Mouse (Mus musculus): Measurements from ENCODE around the gene Stpg3. TPM values are rescaled to one million over a fixed set of nuclear protein-coding genes. Genes with fewer than 3 reads are reported as not detected.

Stpg3 gene
- polyA plus RNA-seq, 1 experiment from 2014 or later = not detected

GRCm38 (mm10) chr2:25246183-25247072, 32.0 kb upstream of the Stpg3 start, which contains the start of gene AL732309.1:
Gene AL732309.1 (minus strand): TSS chr2:25246863.
- Histone ChIP-seq H3K9me3 (replicated peaks) (no peaks in the 10 kb centered on the region), H3K27me3 (replicated peaks) (no peaks in the 10 kb centered on the region), H3K27ac (replicated peaks) (no peak within 1 kb of the TSS), H3K36me3 (peaks cover 54% of the 10 kb centered on the region), H3K9ac (replicated peaks) (no peak within 1 kb of the TSS), H3K4me1 (peaks cover 30% of the 10 kb centered on the region), H3K4me2 (no peak within 1 kb of the TSS), H3K4me3 (replicated peaks) (no peak within 1 kb of the TSS)
- ATAC-seq (ENCODE audit: low FRiP score) = no peak
- WGBS = 91% methylated on average over 10 of the region's 10 CpGs

- WGBS = 92% methylated on average over 4 of the region's 4 CpGs
- Histone ChIP-seq H3K27me3 (replicated peaks) (no peaks in the 10 kb centered on the region), H3K27ac (replicated peaks) (no peak overlapping the region), H3K9ac (replicated peaks) (no peak overlapping the region), H3K9me3 (replicated peaks) (no peaks in the 10 kb centered on the region), H3K4me1 (peaks cover 42% of the 10 kb centered on the region), H3K4me3 (replicated peaks) (no peak overlapping the region), H3K36me3 (peaks cover 35% of the 10 kb centered on the region), H3K4me2 (peak overlapping the region; percentile 67; the same call in 1 of the 2 replicates)
- ATAC-seq (ENCODE audit: low FRiP score) = no peak
These were observed 29.7 kb upstream of the Stpg3 start for GRCm38 (mm10) chr2:25244144-25244543.

DNA sequence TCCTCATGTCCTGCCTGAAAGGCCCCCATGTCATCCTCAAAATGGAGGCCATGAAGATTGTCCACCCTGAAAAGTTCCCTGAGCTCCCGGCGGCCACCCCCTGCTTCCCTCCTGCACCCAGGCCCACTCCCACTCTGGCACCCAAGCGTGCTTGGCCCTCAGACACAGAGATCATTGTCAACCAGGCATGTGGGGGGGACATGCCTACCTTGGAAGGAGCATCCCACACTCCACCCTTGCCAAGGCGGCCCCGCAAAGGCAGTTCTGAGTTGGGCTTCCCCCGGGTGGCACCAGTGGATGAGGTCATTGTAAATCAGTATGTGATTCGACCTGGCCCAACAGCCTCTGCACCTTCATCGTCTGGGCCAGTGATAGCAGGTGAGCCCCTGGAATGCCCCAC, 28.9 kb upstream of the Stpg3 start:
- no peak for ATAC-seq (ENCODE audit: low FRiP score)
- peaks cover 28% of the 10 kb centered on the region for H3K36me3 ChIP-seq
- H3K9me3 ChIP-seq (replicated peaks) = no peaks in the 10 kb centered on the region
- H3K4me1 ChIP-seq = peaks cover 42% of the 10 kb centered on the region
- peak overlapping the region; percentile 72 for H3K4me3 ChIP-seq (replicated peaks)
- peak overlapping the region; percentile 86 for H3K9ac ChIP-seq (replicated peaks)
- WGBS = 81% methylated on average over 8 of the region's 8 CpGs
- H3K27me3 ChIP-seq (replicated peaks) = no peaks in the 10 kb centered on the region
- H3K27ac ChIP-seq (replicated peaks) = no peak overlapping the region
- H3K4me2 ChIP-seq = peak overlapping the region; percentile 67

DNA sequence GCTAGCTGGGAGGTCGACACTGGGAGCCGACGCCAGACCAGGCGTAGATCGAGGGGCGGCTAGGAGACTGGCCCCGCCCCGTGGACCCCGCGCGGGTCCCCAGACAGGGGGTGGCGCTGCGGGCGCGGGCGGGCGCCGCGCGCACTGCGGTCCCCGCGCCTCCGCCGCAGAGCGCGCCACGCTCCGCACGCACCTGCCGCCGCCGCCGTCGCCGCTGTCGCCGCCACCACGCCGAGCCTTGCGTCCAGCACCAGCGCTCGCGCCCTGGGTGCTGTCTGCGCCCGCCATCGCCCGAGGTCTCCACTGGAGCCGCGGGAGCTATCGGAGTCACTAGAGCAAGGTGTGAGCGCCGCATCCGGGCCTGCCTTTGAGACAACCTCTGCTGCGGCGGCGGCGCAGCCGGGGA, 27.7 kb upstream of the Stpg3 start, which contains the start of the genes Rnf208 and Cysrt1:
Gene Rnf208, plus strand, starts transcription at position 155 of the 406 bp plus-strand sequence.
Gene Cysrt1, minus strand, starts transcription at position 352 of the 406 bp plus-strand sequence.
- H3K36me3 ChIP-seq = peaks cover 26% of the 10 kb centered on the region
- no peaks in the 10 kb centered on the region for H3K9me3 ChIP-seq (replicated peaks)
- peak within 1 kb of the TSS; percentile 67 for H3K4me2 ChIP-seq
- ATAC-seq (ENCODE audit: low FRiP score) = peak; percentile 72
- H3K27me3 ChIP-seq (replicated peaks) = 0 out of 2 replicates have a peak, but pooled peaks cover 3% of the 10 kb centered on the region
- WGBS = under 1% methylated on average over 47 of the region's 59 CpGs
- H3K4me1 ChIP-seq = peaks cover 42% of the 10 kb centered on the region
- peak within 1 kb of the TSS; percentile 72 for H3K4me3 ChIP-seq (replicated peaks)
- peak within 1 kb of the TSS; percentile 86 for H3K9ac ChIP-seq (replicated peaks)
- peak within 1 kb of the TSS; percentile 84 for H3K27ac ChIP-seq (replicated peaks)

- Histone ChIP-seq H3K9ac (replicated peaks) (peak overlapping the region; percentile 86), H3K4me3 (replicated peaks) (peak overlapping the region; percentile 72), H3K27me3 (replicated peaks) (peaks cover 3% of the 10 kb centered on the region; the same call in 1 of the 2 replicates), H3K36me3 (peaks cover 23% of the 10 kb centered on the region), H3K9me3 (replicated peaks) (no peaks in the 10 kb centered on the region), H3K27ac (replicated peaks) (peak overlapping the region; percentile 84), H3K4me2 (peak overlapping the region; percentile 67), H3K4me1 (peaks cover 42% of the 10 kb centered on the region)
- peak; percentile 30 for ATAC-seq (ENCODE audit: low FRiP score)
- WGBS = 21% methylated on average over 6 of the region's 6 CpGs
These were observed 27.0 kb upstream of the Stpg3 start for GRCm38 (mm10) chr2:25241438-25241775.

DNA sequence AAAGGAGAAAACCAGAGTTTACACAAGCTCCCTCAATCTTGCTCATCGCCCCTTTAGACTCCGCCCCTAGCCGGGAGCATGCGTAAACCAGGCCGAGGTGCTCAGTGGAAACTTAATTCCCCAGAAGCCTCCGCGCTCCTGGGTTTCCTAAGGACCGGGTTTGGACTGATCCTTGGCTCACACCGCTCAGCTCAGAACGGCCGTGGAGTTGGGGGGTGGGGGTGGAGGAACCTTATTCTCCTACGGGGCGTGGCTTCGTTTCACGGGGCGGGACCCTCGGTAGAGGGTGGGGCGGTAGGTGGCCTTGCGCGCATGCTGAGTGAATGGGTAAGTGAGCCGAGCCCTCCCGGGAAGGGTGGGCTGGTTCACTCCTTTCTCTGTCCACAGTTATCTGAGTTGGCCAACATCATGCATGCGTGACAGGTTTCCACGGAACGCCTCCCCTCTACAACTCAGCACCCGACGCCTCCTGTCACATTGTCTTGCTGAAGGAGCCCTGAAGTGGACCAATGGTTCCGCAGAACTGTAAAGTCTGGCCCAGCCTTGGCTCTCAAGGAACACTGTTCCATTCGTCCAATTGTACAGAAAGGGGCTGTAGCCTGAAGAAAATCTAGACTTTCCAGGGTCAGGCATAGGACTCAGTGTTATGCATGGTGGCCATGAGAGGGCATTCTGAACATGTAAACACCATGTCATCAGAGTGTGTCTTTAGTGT, 26.4 kb upstream of the Stpg3 start:
- ATAC-seq (ENCODE audit: low FRiP score) = peak; percentile 84
- H3K27me3 ChIP-seq (replicated peaks) = peaks cover 3% of the 10 kb centered on the region; the same call in 1 of the 2 replicates
- peak overlapping the region; percentile 84 for H3K27ac ChIP-seq (replicated peaks)
- peak overlapping the region; percentile 67 for H3K4me2 ChIP-seq
- peaks cover 42% of the 10 kb centered on the region for H3K4me1 ChIP-seq
- H3K9ac ChIP-seq (replicated peaks) = peak overlapping the region; percentile 36
- H3K4me3 ChIP-seq (replicated peaks) = peak overlapping the region; percentile 72
- H3K36me3 ChIP-seq = peaks cover 18% of the 10 kb centered on the region
- 2% methylated on average over 29 of the region's 29 CpGs for WGBS
- no peaks in the 10 kb centered on the region for H3K9me3 ChIP-seq (replicated peaks)

- peaks cover 13% of the 10 kb centered on the region for H3K36me3 ChIP-seq
- H3K4me2 ChIP-seq = peak overlapping the region; percentile 67
- H3K9me3 ChIP-seq (replicated peaks) = no peaks in the 10 kb centered on the region
- H3K27me3 ChIP-seq (replicated peaks) = peaks cover 5% of the 10 kb centered on the region; the same call in 1 of the 2 replicates
- ATAC-seq (ENCODE audit: low FRiP score) = 0 out of 2 replicates have a peak, but pooled peaks have one; percentile 11
- peak overlapping the region; percentile 72 for H3K4me3 ChIP-seq (replicated peaks)
- H3K4me1 ChIP-seq = peaks cover 42% of the 10 kb centered on the region
- peak overlapping the region; percentile 84 for H3K27ac ChIP-seq (replicated peaks)
- peak overlapping the region; percentile 36; the same call in 1 of the 2 replicates for H3K9ac ChIP-seq (replicated peaks)
- 46% methylated on average over 8 of the region's 8 CpGs for WGBS
These were observed 25.9 kb upstream of the Stpg3 start for GRCm38 (mm10) chr2:25240310-25240709.

DNA sequence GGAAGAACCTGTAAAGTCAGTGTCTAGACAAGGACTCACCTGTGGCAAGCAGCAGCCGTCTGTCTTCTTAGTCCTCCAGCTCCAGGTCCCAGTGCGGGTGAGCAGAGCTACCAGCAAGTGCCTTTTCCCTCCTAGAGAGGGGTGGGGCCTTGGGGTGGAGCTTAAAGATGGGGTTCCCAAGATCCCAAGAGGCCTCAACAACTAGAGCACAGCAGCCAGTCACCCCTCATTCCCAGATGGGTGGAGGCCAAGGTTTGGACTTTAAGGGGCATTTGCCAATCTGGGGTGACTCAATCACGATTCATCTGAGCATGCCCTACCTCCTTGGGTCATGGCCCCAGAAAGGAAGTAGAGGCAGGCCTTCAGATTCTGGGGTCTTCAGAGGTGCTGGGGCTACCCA, 25.3 kb upstream of the Stpg3 start:
- Histone ChIP-seq H3K27me3 (replicated peaks) (peaks cover 7% of the 10 kb centered on the region; the same call in 1 of the 2 replicates), H3K36me3 (peaks cover 7% of the 10 kb centered on the region; the same call in 1 of the 2 replicates), H3K9me3 (replicated peaks) (no peaks in the 10 kb centered on the region), H3K4me2 (no peak overlapping the region), H3K27ac (replicated peaks) (no peak overlapping the region), H3K4me1 (peaks cover 42% of the 10 kb centered on the region), H3K4me3 (replicated peaks) (no peak overlapping the region), H3K9ac (replicated peaks) (no peak overlapping the region)
- no peak for ATAC-seq (ENCODE audit: low FRiP score)
- WGBS = 90% methylated on average over 3 of the region's 3 CpGs

- H3K4me2 ChIP-seq = no peak overlapping the region
- H3K4me3 ChIP-seq (replicated peaks) = no peak overlapping the region
- H3K9me3 ChIP-seq (replicated peaks) = no peaks in the 10 kb centered on the region
- H3K4me1 ChIP-seq = peaks cover 28% of the 10 kb centered on the region
- no peak overlapping the region for H3K27ac ChIP-seq (replicated peaks)
- peaks cover 7% of the 10 kb centered on the region; the same call in 1 of the 2 replicates for H3K27me3 ChIP-seq (replicated peaks)
- no peaks in the 10 kb centered on the region for H3K36me3 ChIP-seq
- H3K9ac ChIP-seq (replicated peaks) = no peak overlapping the region
- ATAC-seq (ENCODE audit: low FRiP score) = no peak
These were observed 23.7 kb upstream of the Stpg3 start for GRCm38 (mm10) chr2:25238106-25238505.

DNA sequence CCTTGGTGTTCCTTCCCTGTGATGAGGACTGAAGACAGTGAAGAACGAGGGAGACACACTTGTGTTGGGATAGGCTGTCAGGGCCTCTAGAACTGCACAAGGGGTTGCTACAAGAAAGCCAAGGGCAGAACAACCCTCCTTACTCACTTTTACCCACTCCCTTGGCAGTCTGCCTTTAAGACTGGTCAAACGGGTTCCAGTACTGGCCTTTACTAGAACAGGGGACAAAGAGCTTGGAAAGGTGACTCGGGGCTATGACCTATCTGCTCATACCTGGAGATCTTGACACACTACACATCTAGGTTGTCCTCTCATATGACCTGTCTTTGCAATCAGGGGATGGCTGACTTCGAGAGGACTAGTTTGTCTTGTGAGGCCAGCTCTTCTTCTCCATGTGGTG, 23.1 kb upstream of the Stpg3 start:
- H3K4me3 ChIP-seq (replicated peaks) = no peak overlapping the region
- ATAC-seq (ENCODE audit: low FRiP score) = no peak

DNA sequence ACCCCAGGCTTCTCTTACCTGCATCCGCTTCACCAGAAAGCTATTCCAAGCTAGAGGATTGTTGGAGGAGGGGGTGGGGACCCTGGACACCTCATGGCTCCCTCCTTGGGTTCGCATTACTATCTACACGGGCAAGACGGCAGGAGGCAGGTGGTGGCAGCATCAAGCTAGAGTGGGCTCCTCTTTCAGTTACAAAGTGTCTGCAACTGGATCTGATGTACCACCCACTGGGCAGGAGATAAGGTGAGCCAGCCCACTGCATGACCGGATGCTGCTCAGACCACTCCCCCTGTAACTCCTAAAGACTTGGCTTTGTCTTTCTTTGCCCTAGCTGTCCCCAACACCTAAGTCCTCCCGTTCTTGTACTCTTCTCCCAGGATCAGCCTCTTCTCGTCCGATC, 22.2 kb upstream of the Stpg3 start, which contains the start of gene Rnf224:
Gene Rnf224, minus strand, starts transcription at position 174 of the 400 bp plus-strand sequence.
- 48% methylated on average over 8 of the region's 8 CpGs for WGBS
- H3K9me3 ChIP-seq (replicated peaks) = no peaks in the 10 kb centered on the region
- H3K9ac ChIP-seq (replicated peaks) = no peak within 1 kb of the TSS
- peaks cover 14% of the 10 kb centered on the region for H3K4me1 ChIP-seq
- no peak within 1 kb of the TSS for H3K4me2 ChIP-seq
- no peak for ATAC-seq (ENCODE audit: low FRiP score)
- H3K27me3 ChIP-seq (replicated peaks) = peaks cover 7% of the 10 kb centered on the region; the same call in 1 of the 2 replicates
- no peaks in the 10 kb centered on the region for H3K36me3 ChIP-seq
- H3K27ac ChIP-seq (replicated peaks) = no peak within 1 kb of the TSS
- H3K4me3 ChIP-seq (replicated peaks) = no peak within 1 kb of the TSS

More for the DNA sequence above, 23.1 kb upstream of the Stpg3 start:
- Histone ChIP-seq H3K27ac (replicated peaks) (no peak overlapping the region), H3K36me3 (no peaks in the 10 kb centered on the region), H3K4me2 (no peak overlapping the region), H3K27me3 (replicated peaks) (peaks cover 7% of the 10 kb centered on the region; the same call in 1 of the 2 replicates), H3K4me1 (peaks cover 22% of the 10 kb centered on the region), H3K9me3 (replicated peaks) (no peaks in the 10 kb centered on the region), H3K9ac (replicated peaks) (no peak overlapping the region)
- WGBS = 66% methylated on average over 4 of the region's 4 CpGs
